ENCODE assay signal across 8 mouse cellular contexts in genomic region chr13:63568306-63568705, GRCm38 (mm10). TPM values are rescaled to one million over a fixed set of nuclear protein-coding genes. Genes with fewer than 3 reads are reported as not detected.
DNase-seq lines count a peak whose midpoint lies in the region; ATAC-seq and TF ChIP-seq lines count a peak whose summit lies in the region.

No protein-coding gene starts in this region.

- no peak for TF ChIP-seq POLR2A in lung, adult 2 months (IDR thresholded peaks at IDR 0.05; ENCODE audit: borderline replicate concordance, extremely low read depth, low read depth, low read length)

- peak overlapping the region; percentile 73 for H3K4me3 ChIP-seq in lung, adult 2 months (replicated peaks; ENCODE audit: extremely low read depth, low read depth, low read length)
- peak overlapping the region; percentile 98 for H3K4me3 ChIP-seq in embryonic facial prominence, embryonic 12.5 days
- H3K4me3 ChIP-seq in intestine, postnatal 0 days (ENCODE audit: low read depth, low read length) = peak overlapping the region; percentile 86
- peak overlapping the region; percentile 89 for H3K4me3 ChIP-seq in neural tube, embryonic 14.5 days (ENCODE audit: low read depth, low read length)

- H3K27ac ChIP-seq in embryonic facial prominence, embryonic 12.5 days = peak overlapping the region; percentile 89
- peak overlapping the region; percentile 61 for H3K27ac ChIP-seq in intestine, postnatal 0 days (ENCODE audit: low read depth, low read length)
- H3K27ac ChIP-seq in neural tube, embryonic 14.5 days (ENCODE audit: low read depth, low read length) = peak overlapping the region; percentile 85

- H3K9me3 ChIP-seq in embryonic facial prominence, embryonic 12.5 days = no peaks in the 10 kb centered on the region
- H3K9me3 ChIP-seq in intestine, postnatal 0 days (ENCODE audit: control insufficient read depth) = no peaks in the 10 kb centered on the region
- no peaks in the 10 kb centered on the region for H3K9me3 ChIP-seq in neural tube, embryonic 14.5 days (ENCODE audit: control insufficient read depth, low read length)

- no peak for DNase-seq in lung, adult 2 months
- no peak for DNase-seq in lung, adult 18-20 months
- no peak for DNase-seq in right cerebral cortex, adult 2 months (ENCODE audit: low spot score in 2 of 2)
- DNase-seq in gastrocnemius, postnatal 4 days (ENCODE audit: low spot score in 2 of 2) = no peak

- no peaks in the 10 kb centered on the region for H3K36me3 ChIP-seq in embryonic facial prominence, embryonic 12.5 days
- no peaks in the 10 kb centered on the region for H3K36me3 ChIP-seq in intestine, postnatal 0 days (ENCODE audit: control insufficient read depth, insufficient read depth)
- no peaks in the 10 kb centered on the region for H3K36me3 ChIP-seq in neural tube, embryonic 14.5 days (ENCODE audit: control insufficient read depth, insufficient read depth, low read length)

- peaks cover 9% of the 10 kb centered on the region for H3K27me3 ChIP-seq in embryonic facial prominence, embryonic 12.5 days
- H3K27me3 ChIP-seq in intestine, postnatal 0 days (replicated peaks; ENCODE audit: control insufficient read depth, insufficient read depth, low read length) = peaks cover 13% of the 10 kb centered on the region; the same call in 1 of the 2 replicates
- 0 out of 2 replicates have a peak, but pooled peaks cover 3% of the 10 kb centered on the region for H3K27me3 ChIP-seq in neural tube, embryonic 14.5 days (ENCODE audit: control insufficient read depth, insufficient read depth, low read length)

- 3% methylated on average over 14 of the region's 14 CpGs for WGBS in lung, adult 2 months
- 0% methylated on average over 14 of the region's 14 CpGs for WGBS in embryonic facial prominence, embryonic 12.5 days
- under 1% methylated on average over 14 of the region's 14 CpGs for WGBS in intestine, postnatal 0 days
- WGBS in neural tube, embryonic 14.5 days = 0% methylated on average over 14 of the region's 14 CpGs

- no peak for ATAC-seq in embryonic facial prominence, embryonic 12.5 days (ENCODE audit: insufficient number of reproducible peaks, insufficient read depth, low FRiP score, low TSS enrichment)
- ATAC-seq in intestine, postnatal 0 days = no peak
- ATAC-seq in neural tube, embryonic 14.5 days (ENCODE audit: low read depth) = no peak
- ATAC-seq in megakaryocyte progenitor cell, adult 5-6 weeks (replicated peaks; ENCODE audit: poor library complexity) = no peak

- no peak for TF ChIP-seq CTCF in lung, adult 2 months (IDR thresholded peaks at IDR 0.05; ENCODE audit: insufficient read depth, low read length)
- TF ChIP-seq CTCF in intestine, postnatal 0 days (IDR thresholded peaks at IDR 0.05; ENCODE audit: low read depth) = no peak

- H3K4me1 ChIP-seq in lung, adult 2 months (ENCODE audit: control insufficient read depth, insufficient read depth, low read length) = peaks cover 9% of the 10 kb centered on the region
- H3K4me1 ChIP-seq in embryonic facial prominence, embryonic 12.5 days = peaks cover 13% of the 10 kb centered on the region
- H3K4me1 ChIP-seq in intestine, postnatal 0 days (replicated peaks; ENCODE audit: control insufficient read depth, insufficient read depth, low read length) = no peaks in the 10 kb centered on the region
- H3K4me1 ChIP-seq in neural tube, embryonic 14.5 days (ENCODE audit: control insufficient read depth, insufficient read depth, low read length) = peaks cover 16% of the 10 kb centered on the region; the same call in 1 of the 2 replicates

- peak overlapping the region; percentile 95 for H3K4me2 ChIP-seq in embryonic facial prominence, embryonic 12.5 days (replicated peaks)
- peak overlapping the region; percentile 97 for H3K4me2 ChIP-seq in intestine, postnatal 0 days (replicated peaks; ENCODE audit: low read depth)
- H3K4me2 ChIP-seq in neural tube, embryonic 14.5 days (ENCODE audit: low read depth, low read length) = peak overlapping the region; percentile 96

- H3K9ac ChIP-seq in embryonic facial prominence, embryonic 12.5 days = peak overlapping the region; percentile 54
- peak overlapping the region; percentile 4; the same call in 1 of the 2 replicates for H3K9ac ChIP-seq in intestine, postnatal 0 days (ENCODE audit: low read depth, low read length)
- H3K9ac ChIP-seq in neural tube, embryonic 14.5 days (replicated peaks; ENCODE audit: low read depth, low read length) = peak overlapping the region; percentile 69

RNA-seq across cellular contexts. Expression of gene Ptch1, which starts 5.1 kb away (rescaled TPM):
- polyA plus RNA-seq in lung, adult 2 months (2012; rRNA removed) = 41.4 and 47.6 TPM in 2 replicates
- 24.9 and 29.2 TPM in 2 replicates for polyA plus RNA-seq in embryonic facial prominence, embryonic 12.5 days (2016; fragmentation: Nextera tagmentation; extraction: Ambion mirVana)
- 11.0 and 11.9 TPM in 2 replicates for polyA plus RNA-seq in intestine, postnatal 0 days (2015; fragmentation: Nextera tagmentation; extraction: Ambion mirVana)
- 26.4 and 28.7 TPM in 2 replicates for polyA plus RNA-seq in neural tube, embryonic 14.5 days (2014; fragmentation: Nextera tagmentation; extraction: Ambion mirVana)
- 8.6 and 11.6 TPM in 2 replicates for total RNA-seq in megakaryocyte progenitor cell, adult 5-6 weeks (2015)
- 6.5 TPM in 2 replicates for total RNA-seq in megakaryocyte progenitor cell, adult 5-6 weeks (2017)
- total RNA-seq in gastrocnemius, postnatal 4 days (2021) = 10 to 100 TPM; 23.4 to 24.1 TPM

Comparison
In these comparisons a context has a peak if more than half of its experiments do, and no peak if none do; other contexts are left out.
1. H3K9ac ChIP-seq: peak in every context shown above with its lines; median percentile 69 in neural tube, embryonic 14.5 days; 54 in embryonic facial prominence, embryonic 12.5 days; 4 in intestine, postnatal 0 days.